Mouse (Mus musculus): Measurements from ENCODE around the gene Riok1. TPM values are rescaled to one million over a fixed set of nuclear protein-coding genes. Genes with fewer than 3 reads are reported as not detected.

The Riok1 gene
- total RNA-seq, 1 experiment from 2014 or later, result 138 TPM

DNA sequence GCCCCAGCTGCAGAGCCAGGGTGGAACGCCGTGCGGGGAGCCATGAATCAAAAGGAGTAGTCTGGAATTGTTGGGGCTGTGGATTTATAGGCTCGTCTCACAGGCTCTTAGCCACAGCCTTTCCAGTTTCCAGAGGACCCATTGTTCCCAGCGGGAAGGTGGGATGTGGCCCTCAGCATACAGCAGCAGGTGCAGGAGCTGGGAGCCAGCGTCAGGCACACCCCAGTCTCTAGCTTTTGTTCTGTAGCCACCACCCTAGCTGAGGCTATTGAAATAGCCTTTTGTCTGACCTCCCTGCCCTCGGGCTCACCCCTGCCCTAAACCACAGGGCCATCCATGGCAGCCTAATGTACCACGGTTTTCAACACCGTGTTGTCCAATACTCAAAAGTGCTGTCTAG is 72.3 kb downstream of the Riok1 start:
- ATAC-seq (ENCODE audit: extremely low read depth, insufficient number of reproducible peaks, low FRiP score, poor library complexity, severe bottlenecking), result no peak

Other genes with a start within 250 kb of the Riok1 start
- 38.7 and 50.6 TPM in 2 replicates for gene Ssr1, start 42.8 kb upstream of the Riok1 start, total RNA-seq (2017)
- gene Cage1, start 74 bp downstream of the Riok1 start, total RNA-seq (2017), result 4.5 and 4.9 TPM in 2 replicates
- gene Dsp, start 114.3 kb downstream of the Riok1 start, total RNA-seq (2017), result 0.23 TPM in 1 of 2 replicates, not detected in the other
- gene Snrnp48, start 167.9 kb downstream of the Riok1 start, total RNA-seq (2017), result 149 and 208 TPM in 2 replicates

All from neutrophil, adult 5-6 weeks (primary cell).